Mouse (Mus musculus): ENCODE data around the gene Pigk. TPM values are rescaled to one million over a fixed set of nuclear protein-coding genes. Genes with fewer than 3 reads are reported as not detected.
A peak's percentile ranks its signal among the peaks of the same experiment; 100 is the strongest.

Gene Pigk
- polyA plus RNA-seq, 1 experiment: 17.0 TPM

DNA sequence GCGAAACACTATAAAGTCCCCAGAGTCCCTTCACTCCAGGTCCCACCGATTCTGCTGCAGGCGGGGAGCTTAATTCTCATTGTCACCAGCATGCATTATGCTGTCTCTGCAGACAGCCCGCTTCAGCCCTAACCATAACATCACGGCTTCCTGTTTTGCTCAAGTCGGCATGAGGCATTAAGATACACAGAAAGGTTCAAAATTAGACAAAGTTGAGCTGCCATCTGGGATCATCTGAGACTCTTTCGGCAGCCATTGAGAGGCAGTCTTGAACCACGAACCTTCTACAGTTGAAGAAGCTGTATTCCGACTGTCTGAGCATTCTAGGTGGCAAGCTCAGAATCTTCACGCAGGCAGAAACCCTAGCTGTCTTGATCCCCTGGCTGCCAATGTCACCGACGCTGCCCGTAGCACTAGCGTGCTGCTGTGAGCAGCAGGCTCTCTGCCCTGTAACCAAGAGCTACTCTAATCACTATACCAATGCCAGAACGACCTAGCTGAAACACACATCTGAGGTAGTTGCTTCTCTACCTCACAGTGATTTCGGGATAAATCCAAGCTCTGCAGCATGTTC is 256.0 kb downstream of the Pigk start:
- peak; percentile 46 for DNase-seq (ENCODE audit: low read depth)
- no peak for TF ChIP-seq CTCF (IDR thresholded peaks at IDR 0.05; ENCODE audit: borderline replicate concordance, extremely low read depth, insufficient read depth, insufficient read length)
- TF ChIP-seq POLR2A (IDR thresholded peaks at IDR 0.05; ENCODE audit: borderline replicate concordance, extremely low read depth, insufficient read depth, insufficient read length, poor library complexity, severe bottlenecking): no peak

DNA sequence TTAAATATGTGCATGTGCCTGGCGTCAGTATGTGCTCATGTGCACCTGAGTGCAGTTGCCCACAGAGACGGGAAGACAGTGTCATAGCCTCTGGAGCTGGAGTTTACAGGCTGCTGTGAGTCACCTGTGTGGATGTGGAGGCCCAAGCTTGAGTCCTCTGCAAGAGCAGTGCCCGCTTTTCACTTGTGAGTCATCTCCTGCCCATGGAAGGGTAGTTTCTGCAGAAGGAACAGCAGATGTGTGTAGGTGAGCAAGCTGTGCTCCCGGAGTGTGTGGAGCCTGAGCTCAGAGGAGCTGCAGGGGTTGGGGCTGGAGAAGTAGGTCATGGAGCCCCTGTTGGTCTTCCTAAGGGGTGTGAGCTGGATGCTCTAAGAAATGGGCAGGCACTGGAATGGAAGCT is 257.5 kb downstream of the Pigk start:
- TF ChIP-seq POLR2A (IDR thresholded peaks at IDR 0.05; ENCODE audit: borderline replicate concordance, extremely low read depth, insufficient read depth, insufficient read length, poor library complexity, severe bottlenecking) (no peak), CTCF (IDR thresholded peaks at IDR 0.05; ENCODE audit: borderline replicate concordance, extremely low read depth, insufficient read depth, insufficient read length) (no peak)
- DNase-seq (ENCODE audit: low read depth): no peak

DNA sequence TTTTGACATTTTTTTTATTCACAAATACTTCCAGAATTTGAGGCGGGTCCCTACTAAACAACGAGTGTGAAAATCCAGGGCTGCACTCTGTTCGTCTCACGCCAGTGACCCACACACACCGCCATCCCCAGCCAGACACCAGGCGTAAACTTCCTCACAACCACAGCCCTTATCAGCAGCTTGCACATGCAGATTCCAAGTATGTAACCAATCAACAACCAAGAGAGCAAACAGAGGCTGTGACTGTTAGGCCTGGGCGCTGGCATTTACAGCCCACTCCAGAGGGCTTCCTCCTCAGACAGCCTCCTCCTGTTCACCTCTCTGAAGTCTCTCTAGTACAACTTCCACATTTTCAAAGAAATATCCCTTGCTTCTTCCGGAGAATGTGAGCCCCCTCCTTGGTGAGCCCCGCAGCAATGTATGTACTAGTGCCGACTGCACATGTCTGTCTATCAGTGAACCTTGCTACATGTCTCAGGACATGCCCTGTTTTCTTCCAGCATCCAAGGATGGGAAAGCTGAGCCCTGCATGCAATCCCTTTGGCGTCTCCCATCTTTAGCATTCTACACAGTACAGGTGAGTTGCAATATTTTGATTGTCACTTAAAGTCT is 265.7 kb downstream of the Pigk start:
- DNase-seq (ENCODE audit: low read depth): no peak
- TF ChIP-seq POLR2A (IDR thresholded peaks at IDR 0.05; ENCODE audit: borderline replicate concordance, extremely low read depth, insufficient read depth, insufficient read length, poor library complexity, severe bottlenecking) (no peak), CTCF (IDR thresholded peaks at IDR 0.05; ENCODE audit: borderline replicate concordance, extremely low read depth, insufficient read depth, insufficient read length) (no peak)

DNA sequence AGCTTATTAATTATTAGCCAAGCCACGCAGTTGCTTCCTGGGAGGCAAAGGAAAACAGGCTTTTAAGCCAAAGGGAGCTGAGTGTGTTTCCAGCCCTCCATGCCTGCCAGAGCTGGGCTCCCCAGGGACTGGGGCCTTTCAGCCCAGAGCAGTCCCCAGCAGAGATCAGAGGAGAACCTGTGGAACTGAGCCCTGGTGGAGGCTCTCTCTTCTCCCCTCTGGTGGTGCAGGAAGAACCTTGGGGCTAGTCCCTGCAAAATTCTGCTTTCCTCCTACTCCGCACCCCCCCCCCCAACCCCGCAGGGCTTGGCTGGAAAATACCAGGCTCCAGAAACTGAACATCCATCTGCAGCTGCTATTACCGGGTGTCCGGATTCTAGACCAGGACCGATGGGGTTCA is 266.5 kb downstream of the Pigk start:
- DNase-seq (ENCODE audit: low read depth): no peak
- TF ChIP-seq CTCF (IDR thresholded peaks at IDR 0.05; ENCODE audit: borderline replicate concordance, extremely low read depth, insufficient read depth, insufficient read length): 0 out of 2 replicates have a peak, but pooled peaks have one; percentile 8
- TF ChIP-seq POLR2A (IDR thresholded peaks at IDR 0.05; ENCODE audit: borderline replicate concordance, extremely low read depth, insufficient read depth, insufficient read length, poor library complexity, severe bottlenecking): no peak

DNA sequence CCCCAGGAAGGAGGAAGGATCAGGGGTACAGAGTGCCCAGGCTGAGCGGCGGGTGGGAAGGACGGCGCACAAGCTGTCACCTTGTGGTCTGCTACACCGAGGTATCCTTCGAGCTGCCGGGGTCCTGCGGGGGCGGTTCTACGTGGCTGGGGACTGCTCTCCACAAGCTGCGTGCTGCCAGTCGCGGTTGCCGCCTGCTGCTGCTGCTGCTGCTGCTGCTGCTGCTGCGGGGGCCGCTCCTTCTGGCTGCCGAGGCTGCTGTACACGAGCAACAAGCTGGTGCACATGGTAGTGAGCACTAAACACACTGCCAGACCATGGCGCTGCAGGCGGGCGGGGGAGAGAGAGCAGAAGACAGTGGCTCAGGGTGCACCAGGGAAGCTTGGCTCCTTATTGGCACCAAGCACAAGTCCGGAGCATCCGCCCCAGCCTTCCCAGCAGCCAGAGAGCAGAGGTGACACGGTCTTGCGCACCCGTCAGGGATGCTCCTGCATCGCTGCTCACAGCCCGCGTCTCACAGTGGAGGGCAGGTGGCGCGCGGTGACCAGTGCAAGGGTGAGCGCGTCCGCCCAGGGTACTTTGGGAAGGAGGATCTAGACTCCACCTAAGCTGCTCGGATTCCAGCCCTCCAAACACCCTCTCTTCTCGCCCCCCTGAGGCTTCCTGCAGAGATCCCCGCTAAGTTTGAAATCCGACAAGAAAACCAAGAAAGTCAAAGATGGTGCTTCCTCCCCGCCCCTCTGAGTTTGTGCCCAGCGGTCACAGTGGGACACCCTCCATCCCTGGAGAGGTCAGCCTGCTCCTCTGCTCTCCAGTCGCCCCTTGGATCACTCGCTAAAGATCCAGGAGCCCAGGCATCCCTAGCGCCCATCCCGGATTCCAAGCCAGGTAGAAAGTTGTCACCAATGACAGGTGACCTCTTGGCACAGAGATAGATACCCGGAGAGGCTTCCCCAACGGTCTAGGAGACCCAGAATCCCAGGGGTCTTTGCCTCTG is 267.4 kb downstream of the Pigk start:
- TF ChIP-seq POLR2A (IDR thresholded peaks at IDR 0.05; ENCODE audit: borderline replicate concordance, extremely low read depth, insufficient read depth, insufficient read length, poor library complexity, severe bottlenecking): no peak
- 0 out of 2 replicates have a peak, but pooled peaks have one; percentile 0 for TF ChIP-seq CTCF (IDR thresholded peaks at IDR 0.05; ENCODE audit: borderline replicate concordance, extremely low read depth, insufficient read depth, insufficient read length)
- peak; percentile 84 for DNase-seq (ENCODE audit: low read depth)

DNA sequence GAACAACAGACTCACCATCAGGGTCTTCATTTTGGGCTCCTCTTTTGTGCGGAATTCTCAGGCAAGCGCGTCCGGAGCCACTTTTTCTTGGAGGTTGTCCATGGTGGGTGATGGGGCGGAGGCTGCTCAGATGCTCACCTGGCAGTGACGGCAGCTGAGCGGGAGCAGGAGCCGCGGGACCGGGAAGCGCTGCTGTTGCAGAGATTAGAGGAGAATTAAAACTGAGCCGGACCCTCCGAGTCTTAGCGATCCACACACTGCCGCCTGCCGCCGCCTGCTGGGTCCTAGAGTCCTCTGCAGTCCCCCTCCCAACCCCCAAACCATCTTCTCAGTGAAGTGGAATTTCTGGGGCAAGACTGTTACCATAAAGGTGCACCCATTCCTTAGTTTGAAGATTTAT is 268.1 kb downstream of the Pigk start, which contains the start of gene St6galnac5:
Gene St6galnac5, minus strand, starts transcription at position 259 of the 400 bp plus-strand sequence.
- TF ChIP-seq POLR2A (IDR thresholded peaks at IDR 0.05; ENCODE audit: borderline replicate concordance, extremely low read depth, insufficient read depth, insufficient read length, poor library complexity, severe bottlenecking): no peak
- peak; percentile 40; the same call in 1 of the 2 replicates for TF ChIP-seq CTCF (IDR thresholded peaks at IDR 0.05; ENCODE audit: borderline replicate concordance, extremely low read depth, insufficient read depth, insufficient read length)
- DNase-seq (ENCODE audit: low read depth): peak; percentile 88

DNA sequence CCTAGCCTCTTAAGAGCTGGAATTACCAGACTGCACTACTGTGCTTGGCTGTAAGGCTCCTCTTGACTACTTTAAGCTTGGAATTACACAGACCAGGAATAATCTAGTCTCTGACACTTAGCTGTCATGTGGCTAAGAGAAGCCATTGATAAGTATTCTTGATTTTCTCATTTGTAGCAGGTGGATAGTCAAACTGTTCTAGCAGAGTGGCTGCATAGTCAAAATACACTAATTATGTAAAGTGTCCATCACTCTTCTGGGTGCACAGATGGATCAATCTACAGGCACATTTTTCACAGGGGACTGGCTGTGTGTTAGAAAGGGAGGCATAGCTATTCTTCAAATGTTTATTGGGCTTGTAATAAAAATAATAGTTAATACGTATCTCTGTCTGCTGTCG is 276.9 kb downstream of the Pigk start:
- TF ChIP-seq POLR2A (IDR thresholded peaks at IDR 0.05; ENCODE audit: borderline replicate concordance, extremely low read depth, insufficient read depth, insufficient read length, poor library complexity, severe bottlenecking) (no peak), CTCF (IDR thresholded peaks at IDR 0.05; ENCODE audit: borderline replicate concordance, extremely low read depth, insufficient read depth, insufficient read length) (no peak)
- DNase-seq (ENCODE audit: low read depth): no peak

DNA sequence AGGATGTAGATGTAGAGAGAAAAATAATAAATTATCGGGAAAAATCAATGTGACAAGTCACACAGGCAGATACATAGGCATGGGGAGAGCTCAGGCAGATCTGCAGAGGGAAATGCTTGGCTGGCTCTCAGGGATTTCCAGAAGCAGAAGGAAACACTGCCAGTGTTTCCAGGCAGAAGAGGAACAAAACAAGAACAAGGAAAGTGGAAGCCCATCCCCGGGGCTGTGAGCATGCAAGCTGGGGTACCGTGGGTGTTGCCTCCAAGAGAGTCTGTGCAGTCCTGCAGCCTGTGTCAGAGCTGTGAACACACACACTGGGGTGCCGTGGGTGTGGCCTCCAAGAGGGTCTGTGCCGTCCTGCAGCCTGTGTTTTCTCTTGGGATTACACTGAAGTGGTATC is 279.7 kb downstream of the Pigk start:
- no peak for DNase-seq (ENCODE audit: low read depth)
- TF ChIP-seq POLR2A (IDR thresholded peaks at IDR 0.05; ENCODE audit: borderline replicate concordance, extremely low read depth, insufficient read depth, insufficient read length, poor library complexity, severe bottlenecking) (no peak), CTCF (IDR thresholded peaks at IDR 0.05; ENCODE audit: borderline replicate concordance, extremely low read depth, insufficient read depth, insufficient read length) (no peak)

DNA sequence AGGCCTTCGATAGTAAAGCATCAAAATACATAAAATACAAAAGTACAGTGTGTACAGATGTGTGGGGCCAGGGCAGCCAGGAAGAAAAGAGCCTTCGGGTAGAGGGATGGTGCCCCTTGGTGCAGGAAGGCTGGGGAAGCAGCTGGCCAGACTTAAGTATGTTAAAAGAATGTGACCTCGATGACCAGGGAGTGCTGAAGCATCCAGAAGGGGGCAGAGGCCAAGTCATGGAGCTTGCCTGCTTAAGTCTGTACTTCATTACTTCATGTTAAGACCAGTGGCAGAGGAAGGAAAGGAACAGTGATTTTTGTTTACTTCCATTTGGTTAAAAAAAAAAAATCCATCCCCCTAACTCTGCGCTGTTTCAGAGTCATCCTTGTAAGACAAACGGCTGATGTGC is 284.2 kb downstream of the Pigk start:
- no peak for DNase-seq (ENCODE audit: low read depth)
- TF ChIP-seq POLR2A (IDR thresholded peaks at IDR 0.05; ENCODE audit: borderline replicate concordance, extremely low read depth, insufficient read depth, insufficient read length, poor library complexity, severe bottlenecking) (no peak), CTCF (IDR thresholded peaks at IDR 0.05; ENCODE audit: borderline replicate concordance, extremely low read depth, insufficient read depth, insufficient read length) (no peak)

DNA sequence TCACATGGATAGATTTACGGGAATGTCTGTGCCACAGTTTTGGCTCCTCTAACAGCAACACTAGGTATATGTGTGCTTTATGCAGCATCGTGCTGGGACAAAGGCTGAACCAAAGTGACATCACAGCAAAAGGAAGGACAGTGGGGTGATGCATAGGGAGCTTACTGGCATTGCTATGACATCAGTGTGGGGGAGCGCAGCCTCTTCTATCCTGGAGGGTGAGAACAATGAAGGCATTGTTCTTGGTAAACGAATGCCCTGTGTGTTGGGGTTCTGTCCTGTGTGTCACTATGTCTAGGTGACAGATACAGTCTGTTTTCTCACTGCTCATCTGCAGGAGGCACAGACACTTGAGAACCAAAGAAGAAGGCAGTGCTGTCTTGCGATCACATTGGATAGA is 285.0 kb downstream of the Pigk start:
- TF ChIP-seq CTCF (IDR thresholded peaks at IDR 0.05; ENCODE audit: borderline replicate concordance, extremely low read depth, insufficient read depth, insufficient read length): no peak
- no peak for TF ChIP-seq POLR2A (IDR thresholded peaks at IDR 0.05; ENCODE audit: borderline replicate concordance, extremely low read depth, insufficient read depth, insufficient read length, poor library complexity, severe bottlenecking)
- DNase-seq (ENCODE audit: low read depth): no peak

DNA sequence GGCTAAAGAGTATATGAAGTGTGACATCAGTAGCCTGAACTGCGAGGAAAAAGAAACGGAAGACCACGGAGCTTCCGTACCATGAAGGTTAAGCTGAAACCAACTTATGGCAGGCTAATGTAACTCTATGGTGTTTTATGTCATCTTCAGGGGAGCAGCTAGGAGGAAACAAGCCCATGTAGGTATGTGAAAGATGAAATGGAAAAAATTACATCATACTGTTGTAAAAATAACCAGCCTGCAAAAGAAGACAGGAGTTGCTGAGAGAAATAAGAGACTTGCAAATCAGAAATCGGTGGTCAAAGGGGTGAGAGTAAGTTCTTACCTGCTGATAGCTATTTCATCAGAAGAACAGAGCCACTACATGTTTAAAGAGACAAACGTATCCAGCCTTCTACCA is 293.0 kb downstream of the Pigk start:
- no peak for DNase-seq (ENCODE audit: low read depth)
- TF ChIP-seq POLR2A (IDR thresholded peaks at IDR 0.05; ENCODE audit: borderline replicate concordance, extremely low read depth, insufficient read depth, insufficient read length, poor library complexity, severe bottlenecking) (no peak), CTCF (IDR thresholded peaks at IDR 0.05; ENCODE audit: borderline replicate concordance, extremely low read depth, insufficient read depth, insufficient read length) (no peak)

Data from brain, embryonic 14.5 days (tissue).